Mouse (Mus musculus) olfactory bulb, adult 2 months (tissue): ENCODE measurements around the gene Grid2.

Source experiments
- CTCF ChIP-seq: fragments of 200-500 bp; IDR thresholded peaks from 2 replicates; pipeline ENCODE4 v1.5.1; 2012; ENCODE audit warnings: low read depth, mild to moderate bottlenecking, low read length, moderate library complexity; ENCODE audit not compliant: insufficient read depth
- POLR2A ChIP-seq: fragments of 200-500 bp; IDR thresholded peaks from 2 replicates; pipeline ENCODE4 v1.6.1; 2012; ENCODE audit warnings: mild to moderate bottlenecking, low read depth, low read length, moderate library complexity; ENCODE audit not compliant: insufficient read depth

GRCm38 (mm10) chr6:63515957-63516356, 260.3 kb downstream of the Grid2 start:
- TF ChIP-seq CTCF (no peak), POLR2A (no peak)
